Mouse (Mus musculus): ENCODE data around the gene Ppp6r3.

DNA sequence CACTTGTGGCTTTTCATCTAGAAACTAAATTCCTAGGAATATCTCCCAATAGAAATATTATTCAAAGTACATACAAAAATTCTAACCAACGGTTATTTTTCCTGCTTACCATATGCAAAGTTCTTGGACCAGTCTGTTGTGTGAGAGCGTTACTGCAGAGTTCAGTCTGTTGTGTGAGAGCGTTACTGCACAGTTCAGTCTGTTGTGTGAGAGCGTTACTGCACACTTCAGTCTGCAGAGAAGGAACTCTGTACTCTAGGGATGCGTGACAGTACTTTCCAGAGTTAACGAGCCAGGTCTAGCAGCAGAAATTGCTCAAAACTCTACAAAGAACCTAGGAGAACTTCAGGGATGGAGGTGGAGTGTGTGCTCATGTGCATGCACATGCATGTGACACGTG, 108.0 kb downstream of the Ppp6r3 start:
- no peak for TF ChIP-seq GATA1 (IDR thresholded peaks at IDR 0.05; ENCODE audit: borderline replicate concordance, low read length)
- TF ChIP-seq GATA2 (IDR thresholded peaks at IDR 0.05; ENCODE audit: borderline replicate concordance, low read depth, low read length), result no peak
- no peak for TF ChIP-seq CTCF (IDR thresholded peaks at IDR 0.05; ENCODE audit: low read depth, low read length)

All from G1E (cell line).